Mouse (Mus musculus): ENCODE results near the gene B3galt1. TPM values are rescaled to one million over a fixed set of nuclear protein-coding genes. Genes with fewer than 3 reads are reported as not detected.

The B3galt1 gene
- polyA plus RNA-seq, 1 experiment from 2014 or later: 45.2 TPM

- no peak overlapping the region for H3K27ac ChIP-seq (ENCODE audit: low read depth, low read length)
- H3K4me1 ChIP-seq (ENCODE audit: control insufficient read depth, insufficient read depth, low read length): 0 out of 2 replicates have a peak, but pooled peaks cover 2% of the 10 kb centered on the region
- H3K9ac ChIP-seq (ENCODE audit: low read length): no peak overlapping the region
- H3K36me3 ChIP-seq (ENCODE audit: control insufficient read depth, insufficient read depth, low read length): no peaks in the 10 kb centered on the region
- no peak overlapping the region for H3K4me3 ChIP-seq (ENCODE audit: low read depth, low read length)
- no peak overlapping the region for H3K4me2 ChIP-seq (ENCODE audit: low read length)
- no peaks in the 10 kb centered on the region for H3K9me3 ChIP-seq (replicated peaks; ENCODE audit: control insufficient read depth, low read length)
- peak; percentile 34; the same call in 1 of the 2 replicates for ATAC-seq
- peak; percentile 37 for DNase-seq (ENCODE audit: low spot score)
- H3K27me3 ChIP-seq (replicated peaks; ENCODE audit: control insufficient read depth, insufficient read depth, low read length): no peaks in the 10 kb centered on the region
Observed at GRCm38 (mm10) chr2:68080872-68081280, 515.2 kb downstream of the B3galt1 start.

GRCm38 (mm10) chr2:68084483-68084882 is 518.8 kb downstream of the B3galt1 start:
- 0 out of 2 replicates have a peak, but pooled peaks cover under 1% of the 10 kb centered on the region for H3K4me1 ChIP-seq (ENCODE audit: control insufficient read depth, insufficient read depth, low read length)
- H3K9me3 ChIP-seq (replicated peaks; ENCODE audit: control insufficient read depth, low read length): no peaks in the 10 kb centered on the region
- no peak overlapping the region for H3K9ac ChIP-seq (ENCODE audit: low read length)
- no peak overlapping the region for H3K4me2 ChIP-seq (ENCODE audit: low read length)
- DNase-seq (ENCODE audit: low spot score): no peak
- H3K4me3 ChIP-seq (ENCODE audit: low read depth, low read length): no peak overlapping the region
- no peaks in the 10 kb centered on the region for H3K36me3 ChIP-seq (ENCODE audit: control insufficient read depth, insufficient read depth, low read length)
- WGBS: 88% methylated on average over 1 of the region's 1 CpGs
- H3K27me3 ChIP-seq (replicated peaks; ENCODE audit: control insufficient read depth, insufficient read depth, low read length): no peaks in the 10 kb centered on the region
- no peak overlapping the region for H3K27ac ChIP-seq (ENCODE audit: low read depth, low read length)
- ATAC-seq: no peak

GRCm38 (mm10) chr2:68086101-68086500 is 520.4 kb downstream of the B3galt1 start:
- no peak for DNase-seq (ENCODE audit: low spot score)
- Histone ChIP-seq H3K4me3 (ENCODE audit: low read depth, low read length) (no peak overlapping the region), H3K36me3 (ENCODE audit: control insufficient read depth, insufficient read depth, low read length) (no peaks in the 10 kb centered on the region), H3K27ac (ENCODE audit: low read depth, low read length) (no peak overlapping the region), H3K9ac (ENCODE audit: low read length) (no peak overlapping the region), H3K9me3 (replicated peaks; ENCODE audit: control insufficient read depth, low read length) (no peaks in the 10 kb centered on the region), H3K4me1 (ENCODE audit: control insufficient read depth, insufficient read depth, low read length) (no peaks in the 10 kb centered on the region), H3K4me2 (ENCODE audit: low read length) (no peak overlapping the region), H3K27me3 (replicated peaks; ENCODE audit: control insufficient read depth, insufficient read depth, low read length) (no peaks in the 10 kb centered on the region)
- ATAC-seq: no peak
- WGBS: 87% methylated on average over 4 of the region's 4 CpGs

DNA sequence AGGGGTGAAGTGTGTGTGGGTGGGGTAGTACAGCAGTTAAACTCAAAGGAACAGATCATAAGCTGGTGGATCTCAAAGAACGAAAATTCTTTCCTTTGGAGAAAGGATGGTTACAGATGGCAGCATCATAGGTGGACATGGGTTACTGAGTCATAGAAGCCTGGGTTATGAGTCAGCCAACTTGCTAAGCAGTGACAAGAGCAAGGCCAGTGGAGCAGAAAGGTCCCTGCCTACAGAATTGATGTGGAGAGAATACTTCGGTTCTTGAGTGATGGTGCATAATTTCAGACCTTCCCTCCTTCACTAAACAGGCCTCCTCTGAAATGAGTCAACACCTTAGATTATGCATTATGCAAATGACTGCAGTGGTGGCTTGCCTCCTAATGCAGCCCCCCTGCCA is 525.9 kb downstream of the B3galt1 start:
- WGBS: 95% methylated on average over 2 of the region's 2 CpGs
- Histone ChIP-seq H3K27ac (ENCODE audit: low read depth, low read length) (no peak overlapping the region), H3K9me3 (replicated peaks; ENCODE audit: control insufficient read depth, low read length) (no peaks in the 10 kb centered on the region), H3K9ac (ENCODE audit: low read length) (no peak overlapping the region), H3K36me3 (ENCODE audit: control insufficient read depth, insufficient read depth, low read length) (no peaks in the 10 kb centered on the region), H3K4me1 (ENCODE audit: control insufficient read depth, insufficient read depth, low read length) (no peaks in the 10 kb centered on the region), H3K4me3 (ENCODE audit: low read depth, low read length) (no peak overlapping the region), H3K27me3 (replicated peaks; ENCODE audit: control insufficient read depth, insufficient read depth, low read length) (no peaks in the 10 kb centered on the region), H3K4me2 (ENCODE audit: low read length) (no peak overlapping the region)
- no peak for ATAC-seq
- no peak for DNase-seq (ENCODE audit: low spot score)

- Histone ChIP-seq H3K4me2 (ENCODE audit: low read length) (no peak overlapping the region), H3K9me3 (replicated peaks; ENCODE audit: control insufficient read depth, low read length) (no peaks in the 10 kb centered on the region), H3K27ac (ENCODE audit: low read depth, low read length) (no peak overlapping the region), H3K36me3 (ENCODE audit: control insufficient read depth, insufficient read depth, low read length) (no peaks in the 10 kb centered on the region), H3K4me1 (ENCODE audit: control insufficient read depth, insufficient read depth, low read length) (no peaks in the 10 kb centered on the region), H3K4me3 (ENCODE audit: low read depth, low read length) (no peak overlapping the region), H3K27me3 (replicated peaks; ENCODE audit: control insufficient read depth, insufficient read depth, low read length) (no peaks in the 10 kb centered on the region), H3K9ac (ENCODE audit: low read length) (no peak overlapping the region)
- ATAC-seq (0 out of 2 replicates have a peak, but pooled peaks have one; percentile 18), DNase-seq (ENCODE audit: low spot score) (peak; percentile 41)
- WGBS: 28% methylated on average over 4 of the region's 4 CpGs
Observed at GRCm38 (mm10) chr2:68104641-68105040, 539.0 kb downstream of the B3galt1 start.

- H3K9me3 ChIP-seq (replicated peaks; ENCODE audit: control insufficient read depth, low read length): no peaks in the 10 kb centered on the region
- H3K36me3 ChIP-seq (ENCODE audit: control insufficient read depth, insufficient read depth, low read length): peaks cover 11% of the 10 kb centered on the region; the same call in 1 of the 2 replicates
- no peaks in the 10 kb centered on the region for H3K4me1 ChIP-seq (ENCODE audit: control insufficient read depth, insufficient read depth, low read length)
- no peak overlapping the region for H3K27ac ChIP-seq (ENCODE audit: low read depth, low read length)
- no peak for ATAC-seq
- H3K4me2 ChIP-seq (ENCODE audit: low read length): no peak overlapping the region
- no peaks in the 10 kb centered on the region for H3K27me3 ChIP-seq (replicated peaks; ENCODE audit: control insufficient read depth, insufficient read depth, low read length)
- H3K4me3 ChIP-seq (ENCODE audit: low read depth, low read length): no peak overlapping the region
- WGBS: 70% methylated on average over 8 of the region's 8 CpGs
- H3K9ac ChIP-seq (ENCODE audit: low read length): no peak overlapping the region
- no peak for DNase-seq (ENCODE audit: low spot score)
Observed at GRCm38 (mm10) chr2:68118076-68118475, 552.4 kb downstream of the B3galt1 start.

- ATAC-seq: no peak
- no peak for DNase-seq (ENCODE audit: low spot score)
- Histone ChIP-seq H3K36me3 (ENCODE audit: control insufficient read depth, insufficient read depth, low read length) (no peaks in the 10 kb centered on the region), H3K9me3 (replicated peaks; ENCODE audit: control insufficient read depth, low read length) (no peaks in the 10 kb centered on the region), H3K27ac (ENCODE audit: low read depth, low read length) (no peak overlapping the region), H3K9ac (ENCODE audit: low read length) (no peak overlapping the region), H3K4me1 (ENCODE audit: control insufficient read depth, insufficient read depth, low read length) (no peaks in the 10 kb centered on the region), H3K4me3 (ENCODE audit: low read depth, low read length) (no peak overlapping the region), H3K27me3 (replicated peaks; ENCODE audit: control insufficient read depth, insufficient read depth, low read length) (no peaks in the 10 kb centered on the region), H3K4me2 (ENCODE audit: low read length) (no peak overlapping the region)
- WGBS: 69% methylated on average over 6 of the region's 6 CpGs
Observed at GRCm38 (mm10) chr2:68124751-68125150, 559.1 kb downstream of the B3galt1 start.

DNA sequence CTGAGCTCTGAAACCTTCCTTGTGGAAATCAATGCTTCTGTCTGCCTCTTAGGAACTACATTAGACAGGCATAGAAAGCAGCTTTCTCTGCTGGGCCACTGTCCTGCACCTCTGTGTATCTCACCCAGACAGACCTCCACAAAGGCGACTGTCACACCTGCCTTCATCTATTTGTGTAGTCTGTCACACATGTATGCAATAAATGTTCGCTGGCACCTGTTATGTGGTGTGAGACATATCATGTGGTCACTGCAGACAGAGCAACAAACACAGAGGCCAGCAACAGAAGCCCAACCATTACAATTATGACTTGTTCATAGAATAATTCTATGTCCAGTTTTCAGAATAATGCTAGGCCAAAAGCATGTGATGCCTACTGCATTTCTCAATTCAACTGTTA is 575.4 kb downstream of the B3galt1 start:
- Histone ChIP-seq H3K4me2 (ENCODE audit: low read length) (no peak overlapping the region), H3K4me1 (ENCODE audit: control insufficient read depth, insufficient read depth, low read length) (no peaks in the 10 kb centered on the region), H3K9me3 (replicated peaks; ENCODE audit: control insufficient read depth, low read length) (no peaks in the 10 kb centered on the region; the same call in 1 of the 2 replicates), H3K27ac (ENCODE audit: low read depth, low read length) (no peak overlapping the region), H3K4me3 (ENCODE audit: low read depth, low read length) (no peak overlapping the region), H3K9ac (ENCODE audit: low read length) (no peak overlapping the region), H3K36me3 (ENCODE audit: control insufficient read depth, insufficient read depth, low read length) (no peaks in the 10 kb centered on the region), H3K27me3 (replicated peaks; ENCODE audit: control insufficient read depth, insufficient read depth, low read length) (no peaks in the 10 kb centered on the region)
- ATAC-seq: no peak
- DNase-seq (ENCODE audit: low spot score): no peak
- WGBS: 87% methylated on average over 2 of the region's 2 CpGs

- no peak for ATAC-seq
- H3K4me1 ChIP-seq (ENCODE audit: control insufficient read depth, insufficient read depth, low read length): 0 out of 2 replicates have a peak, but pooled peaks cover under 1% of the 10 kb centered on the region
- H3K27me3 ChIP-seq (replicated peaks; ENCODE audit: control insufficient read depth, insufficient read depth, low read length): no peaks in the 10 kb centered on the region
- H3K9me3 ChIP-seq (replicated peaks; ENCODE audit: control insufficient read depth, low read length): no peaks in the 10 kb centered on the region; the same call in 1 of the 2 replicates
- H3K36me3 ChIP-seq (ENCODE audit: control insufficient read depth, insufficient read depth, low read length): no peaks in the 10 kb centered on the region
- H3K27ac ChIP-seq (ENCODE audit: low read depth, low read length): no peak overlapping the region
- DNase-seq (ENCODE audit: low spot score): no peak
- H3K9ac ChIP-seq (ENCODE audit: low read length): no peak overlapping the region
- WGBS: 73% methylated on average over 2 of the region's 2 CpGs
- H3K4me3 ChIP-seq (ENCODE audit: low read depth, low read length): no peak overlapping the region
- no peak overlapping the region for H3K4me2 ChIP-seq (ENCODE audit: low read length)
Observed at GRCm38 (mm10) chr2:68143292-68143691, 577.6 kb downstream of the B3galt1 start.
